Mouse (Mus musculus): ENCODE data around the gene Odf3l1.

Gene Odf3l1

DNA sequence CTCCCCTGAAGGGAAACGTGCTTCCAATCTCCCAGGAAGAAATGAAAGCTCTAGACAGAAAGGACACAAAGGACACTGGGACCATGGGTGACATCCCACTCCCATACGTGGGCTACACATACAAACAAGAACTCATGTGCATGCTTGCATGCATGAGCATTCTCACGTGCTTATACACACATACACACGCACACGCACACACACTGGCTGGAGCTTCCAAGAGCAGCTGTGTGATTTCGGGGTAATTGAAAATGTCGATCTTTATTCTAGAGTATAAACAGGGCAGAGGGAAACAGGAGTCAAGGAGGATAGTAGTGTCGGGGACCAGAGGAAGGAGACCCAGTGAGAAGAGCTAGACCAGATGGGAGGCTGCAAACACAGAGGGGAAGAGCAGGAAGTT is 19.8 kb downstream of the Odf3l1 start:
- no peak for DNase-seq (ENCODE audit: low spot score)

DNA sequence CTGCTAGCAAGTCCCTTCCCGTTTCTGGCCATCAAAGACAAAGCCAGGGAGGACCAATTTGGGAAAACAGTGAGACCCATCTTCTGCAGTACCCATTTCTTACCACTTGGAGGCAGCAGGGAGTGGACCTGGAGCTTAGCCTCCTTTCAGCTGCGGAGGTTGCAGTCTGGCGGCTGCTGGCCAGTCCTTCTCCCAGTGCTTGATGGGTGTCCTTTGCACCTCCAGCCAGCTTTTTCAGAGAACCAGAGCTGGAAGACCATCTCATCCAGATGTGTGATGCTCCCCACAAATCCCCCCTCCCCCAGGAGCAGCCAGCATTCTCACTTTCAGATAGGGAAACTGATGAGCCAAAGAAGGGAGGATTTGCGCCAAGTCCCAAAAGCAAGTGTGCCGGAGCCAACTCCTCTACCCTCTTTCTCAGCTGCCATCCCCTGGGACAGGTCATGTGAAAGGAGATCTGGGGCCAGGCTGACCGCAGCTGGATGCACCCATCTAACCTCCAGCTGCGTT is 20.7 kb downstream of the Odf3l1 start:
- peak; percentile 78 for DNase-seq (ENCODE audit: low spot score)

DNA sequence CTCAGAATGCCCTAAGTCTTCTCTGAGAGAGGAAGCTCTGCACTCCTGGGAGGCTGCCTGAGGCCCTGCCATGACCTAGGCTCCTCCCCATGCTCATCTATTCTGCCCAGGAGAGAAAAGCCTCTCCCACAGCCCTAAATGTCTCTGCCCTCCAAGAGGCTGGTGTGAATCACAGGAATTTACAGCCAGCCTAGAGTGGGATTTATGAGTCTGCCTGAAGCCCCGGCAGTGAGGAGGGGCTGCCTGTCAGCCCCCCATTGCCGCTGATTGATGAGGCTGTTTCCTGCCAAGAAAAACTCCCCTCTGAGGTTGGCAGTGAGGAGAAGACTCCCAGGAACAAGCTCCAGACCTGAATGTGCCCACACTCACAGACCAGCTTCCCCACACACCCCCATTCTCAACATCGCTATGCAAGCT is 22.2 kb downstream of the Odf3l1 start:
- no peak for DNase-seq (ENCODE audit: low spot score)

DNA sequence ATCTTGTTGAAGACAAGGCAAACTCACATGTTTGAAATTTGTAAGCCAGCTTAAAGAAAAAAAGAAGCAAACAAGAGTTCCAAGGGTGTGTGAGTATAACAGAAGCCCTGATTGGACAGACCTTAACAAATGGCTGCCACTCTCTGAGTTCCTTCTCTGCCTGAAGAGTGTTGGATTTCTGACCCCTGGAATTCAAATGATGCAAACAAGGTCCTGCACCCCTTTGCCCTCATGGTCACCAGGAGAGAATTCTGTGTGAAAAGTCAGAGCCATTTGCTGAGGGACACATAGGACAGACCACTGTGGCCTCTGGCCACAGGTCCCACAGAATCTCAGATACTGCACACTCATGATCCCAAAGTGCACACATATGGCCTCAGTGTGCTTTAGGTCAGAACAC is 22.6 kb downstream of the Odf3l1 start:
- DNase-seq (ENCODE audit: low spot score): no peak

DNA sequence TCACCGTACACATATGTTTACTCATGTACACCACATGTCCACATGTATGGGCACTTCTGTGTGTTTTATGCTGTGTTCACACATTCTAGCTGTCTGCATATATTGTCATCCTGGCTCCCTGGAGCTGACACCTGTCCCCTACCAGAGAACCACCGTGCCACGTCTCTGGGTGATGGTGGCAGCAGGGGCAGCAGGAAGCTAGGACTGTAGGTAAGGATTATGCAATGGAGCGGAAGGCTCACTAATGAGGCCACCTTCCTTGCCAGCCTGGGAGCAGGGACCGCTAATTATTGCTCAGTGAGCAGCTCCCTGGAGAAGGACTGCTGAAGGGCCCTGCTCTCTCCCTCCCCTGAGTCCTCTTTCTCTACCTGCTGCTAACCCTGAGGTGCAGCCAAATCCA is 23.8 kb downstream of the Odf3l1 start:
- DNase-seq (ENCODE audit: low spot score): no peak

DNA sequence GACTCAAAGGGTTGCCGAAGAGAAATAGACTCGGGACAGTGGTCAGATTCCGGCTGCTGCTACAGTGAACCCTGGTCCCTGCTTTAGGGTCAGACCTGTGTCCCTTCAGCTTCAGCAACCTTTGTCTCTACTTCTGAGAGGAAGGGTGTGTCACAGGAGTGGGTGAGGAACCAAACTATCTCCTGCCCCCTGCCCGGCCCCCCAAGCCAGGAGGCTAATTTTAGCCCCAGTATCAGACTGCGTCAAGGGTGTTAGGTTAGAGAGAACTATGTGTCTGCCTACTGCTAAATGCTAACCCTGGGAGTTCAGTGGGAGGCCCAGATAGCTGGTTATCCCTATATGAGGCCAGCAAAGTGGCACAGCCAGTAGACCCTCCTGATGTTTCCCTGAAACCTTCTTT is 29.3 kb downstream of the Odf3l1 start:
- DNase-seq (ENCODE audit: low spot score): no peak

DNA sequence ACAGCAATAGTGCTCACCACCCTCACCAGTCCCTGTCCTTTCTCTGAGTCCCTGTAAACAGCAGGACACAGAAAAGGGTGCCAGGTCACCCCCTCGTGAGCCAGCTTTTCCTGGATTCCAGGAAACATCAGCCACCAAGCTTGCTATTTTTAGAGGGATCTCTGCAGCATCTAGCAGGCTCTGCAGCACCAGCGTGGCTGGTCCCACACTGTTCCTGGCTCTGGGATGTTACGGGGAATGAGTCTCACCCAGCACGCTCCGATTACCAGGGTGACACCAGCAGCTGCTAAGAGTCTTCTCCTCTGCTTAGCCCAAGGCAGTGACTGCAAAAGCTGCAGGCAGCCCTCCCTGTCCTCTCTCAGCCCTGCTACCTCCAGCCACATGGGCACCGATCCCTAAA is 31.6 kb downstream of the Odf3l1 start:
- DNase-seq (ENCODE audit: low spot score): no peak

DNA sequence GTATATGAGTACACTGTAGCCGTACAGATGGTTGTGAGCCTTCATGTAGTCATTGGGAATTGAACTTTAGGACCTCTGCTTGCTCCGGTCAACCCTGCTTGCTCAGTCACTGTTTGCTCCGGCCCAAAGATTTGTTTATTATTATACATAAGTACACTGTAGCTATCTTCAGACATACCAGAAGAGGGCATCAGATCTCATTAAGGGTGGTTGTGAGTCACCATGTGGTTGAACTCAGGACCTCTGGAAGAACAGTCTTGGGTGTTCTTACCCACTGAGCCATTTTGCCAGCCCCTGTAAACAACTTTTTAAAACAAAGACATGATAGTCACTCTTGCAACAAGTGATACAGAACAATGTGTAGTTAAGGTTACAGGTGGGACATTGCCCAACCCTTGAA is 32.6 kb downstream of the Odf3l1 start:
- DNase-seq (ENCODE audit: low spot score): no peak

DNA sequence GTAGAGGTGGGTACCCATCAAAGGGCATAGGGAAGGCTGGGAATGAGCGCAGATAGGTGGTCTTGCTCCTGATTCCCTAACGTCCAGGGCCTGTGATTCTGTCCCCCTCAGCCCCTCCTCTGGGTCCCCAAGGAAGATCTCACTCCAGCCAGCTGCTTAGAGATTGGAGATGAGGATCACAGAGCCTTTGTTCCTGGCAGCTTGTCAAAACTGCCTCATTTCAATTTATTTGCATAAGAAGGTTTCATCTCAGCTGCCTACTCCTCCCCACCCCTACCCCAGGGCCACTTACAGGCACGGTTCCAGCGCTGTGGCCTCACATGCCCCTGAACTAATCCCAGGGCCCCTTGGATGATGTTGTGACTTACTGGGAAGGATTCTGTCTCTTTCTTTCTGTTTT is 34.3 kb downstream of the Odf3l1 start:
- DNase-seq (ENCODE audit: low spot score): peak; percentile 53

DNA sequence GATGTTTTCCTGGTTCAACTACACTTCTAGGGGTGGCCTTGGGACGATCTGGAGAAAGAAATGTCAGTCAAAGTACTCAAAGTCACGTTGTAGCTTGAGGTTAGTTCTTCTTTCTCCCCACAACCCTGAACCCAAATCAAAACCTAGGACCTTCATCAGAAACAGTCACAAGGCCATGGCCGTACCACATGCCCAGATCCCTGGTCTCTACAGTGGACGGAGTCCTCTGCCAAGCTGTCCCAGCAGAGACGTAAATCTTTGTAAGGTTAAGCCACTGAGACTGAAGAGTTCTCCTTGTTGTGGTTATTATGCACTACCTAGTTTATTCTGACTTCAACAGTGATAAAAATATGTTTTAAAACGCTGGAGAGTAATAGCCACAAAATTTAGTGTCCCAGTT is 35.6 kb downstream of the Odf3l1 start:
- DNase-seq (ENCODE audit: low spot score): no peak

DNA sequence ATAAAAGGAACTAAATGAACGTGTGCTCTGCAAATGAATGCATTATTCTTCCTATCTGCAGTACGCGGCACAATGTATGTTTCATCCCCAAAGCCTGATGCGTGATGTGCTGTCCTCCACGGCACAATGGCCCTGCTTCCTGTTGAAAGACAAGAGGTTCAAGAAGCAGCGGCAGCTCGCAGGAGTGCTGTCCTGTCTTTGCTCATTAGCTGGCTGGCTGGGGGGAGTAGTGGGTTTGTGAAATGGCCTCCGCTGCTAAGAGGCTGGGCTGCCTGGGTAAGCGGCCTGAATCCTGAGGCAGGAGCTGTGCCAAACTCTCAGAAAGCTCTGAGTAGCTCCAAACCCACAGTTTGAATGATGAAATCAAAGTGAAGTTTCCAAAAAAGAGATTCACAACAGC is 36.3 kb downstream of the Odf3l1 start:
- DNase-seq (ENCODE audit: low spot score): no peak

DNA sequence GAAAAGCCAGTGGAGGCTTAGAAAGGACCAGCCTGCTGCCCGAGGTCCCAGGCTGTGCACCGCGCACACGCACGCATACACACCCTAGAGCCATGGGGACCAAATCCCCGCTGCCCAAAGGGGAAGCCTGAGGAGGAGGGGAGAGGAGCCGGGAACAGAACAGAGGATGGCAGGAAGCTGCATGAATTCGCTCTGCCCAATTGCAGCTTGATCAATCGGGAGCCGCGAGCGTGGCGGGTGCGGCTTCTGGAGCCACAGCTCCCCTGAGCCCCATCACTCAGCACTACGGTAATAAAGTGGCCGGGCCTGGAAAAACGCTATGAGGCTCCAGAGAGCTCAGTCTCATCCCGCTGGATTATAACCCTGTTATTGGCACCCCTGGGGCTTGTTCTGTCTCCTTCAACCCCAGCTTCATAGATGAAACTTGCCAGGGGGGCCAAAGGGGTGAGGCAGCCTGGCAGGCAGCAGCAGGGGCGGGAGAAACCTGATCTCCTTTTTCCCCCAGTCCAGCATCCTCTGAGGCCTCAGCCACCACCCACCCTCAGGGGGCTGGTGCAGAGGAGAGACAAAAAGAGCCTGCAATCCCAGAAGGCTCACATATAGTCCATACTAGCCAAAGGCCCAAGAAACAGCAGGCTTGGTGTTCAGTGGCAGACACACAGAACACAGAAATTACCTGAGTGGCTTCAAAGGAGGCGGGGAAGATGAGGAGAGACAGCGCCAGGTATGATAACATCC is 38.8 kb downstream of the Odf3l1 start:
- DNase-seq (ENCODE audit: low spot score): peak; percentile 60

DNA sequence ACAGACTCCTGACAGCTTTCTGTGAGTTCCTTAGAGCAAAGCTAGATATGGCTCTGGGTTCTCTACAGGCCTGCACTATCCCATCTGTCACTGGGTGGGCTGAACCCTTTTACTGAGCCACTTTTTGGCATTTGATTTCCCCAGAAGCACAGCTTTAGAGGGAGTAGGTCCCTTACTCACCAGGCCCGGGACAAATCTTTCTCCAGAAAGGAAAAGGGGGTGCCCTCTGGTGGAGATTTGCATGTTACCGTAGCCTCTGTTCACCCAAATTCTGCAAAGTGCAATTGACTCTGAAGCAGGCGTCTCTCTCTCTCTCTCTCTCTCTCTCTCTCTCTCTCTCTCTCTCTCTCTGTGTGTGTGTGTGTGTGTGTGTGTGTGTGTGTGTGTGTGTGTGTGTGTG is 39.6 kb downstream of the Odf3l1 start:
- peak; percentile 72 for DNase-seq (ENCODE audit: low spot score)

DNA sequence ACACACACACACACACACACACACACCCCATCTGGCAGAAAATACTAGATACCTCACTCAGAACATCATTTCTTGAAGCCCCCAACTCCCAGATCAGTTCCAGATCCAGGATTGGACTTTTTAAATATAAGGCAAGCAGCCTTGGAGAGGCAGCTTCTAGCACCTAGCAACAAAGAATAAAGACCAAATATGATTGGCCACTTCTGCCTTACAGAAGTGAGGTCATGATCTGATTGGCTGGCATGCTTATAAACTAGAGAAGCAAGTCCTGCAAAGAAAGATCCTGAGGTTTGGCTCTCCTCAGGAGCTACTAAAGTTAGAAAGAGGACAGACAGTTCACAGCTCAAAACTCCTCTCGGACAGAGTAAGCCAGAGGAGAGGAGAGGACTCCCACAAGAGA is 53.6 kb downstream of the Odf3l1 start:
- no peak for DNase-seq (ENCODE audit: low spot score)

DNA sequence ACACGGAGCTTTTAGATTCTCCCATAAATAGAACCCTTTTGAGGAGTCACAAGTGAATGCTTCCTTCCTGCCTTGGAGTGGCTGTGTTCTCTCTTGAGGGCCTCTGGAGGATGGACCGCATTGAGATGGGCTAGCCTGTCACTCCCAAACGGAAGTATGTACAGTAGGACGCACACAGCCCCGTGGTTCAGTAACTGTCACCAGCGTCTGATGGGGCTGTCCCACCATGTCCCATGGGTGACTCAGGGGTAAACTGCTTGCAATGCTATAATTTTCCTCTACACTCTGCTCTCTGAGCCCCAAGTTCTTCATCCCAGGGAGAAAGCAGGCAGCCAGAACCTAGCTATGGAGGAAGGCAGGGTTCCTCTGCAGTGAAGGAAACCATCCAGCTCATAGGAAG is 56.5 kb downstream of the Odf3l1 start:
- no peak for DNase-seq (ENCODE audit: low spot score)

DNA sequence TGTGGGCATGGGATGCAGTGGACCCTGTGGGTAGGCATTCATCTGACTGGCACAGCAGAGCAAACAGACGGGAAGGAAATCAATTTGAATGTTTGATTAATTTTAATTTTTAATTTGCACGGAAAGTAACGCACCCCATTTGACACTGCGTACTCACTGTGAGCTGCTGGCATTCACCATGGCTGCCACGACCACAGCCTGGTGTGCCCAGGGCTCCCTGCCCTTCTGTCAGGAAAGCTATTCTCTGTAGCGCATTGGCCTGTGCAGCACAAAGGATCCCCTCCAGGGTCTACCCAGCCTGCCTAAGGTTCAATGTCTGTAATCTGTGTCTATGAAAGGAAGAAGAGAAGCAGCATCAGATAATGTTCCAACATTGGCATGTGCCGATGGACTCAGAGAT is 61.3 kb downstream of the Odf3l1 start:
- no peak for DNase-seq (ENCODE audit: low spot score)

Measured in MN1 (cell line).